Mouse (Mus musculus) small intestine, adult 2 months (tissue): ENCODE results near the gene Acsm1.

Source experiments
- CTCF ChIP-seq: fragments of 200-500 bp; IDR thresholded peaks from 2 replicates; pipeline ENCODE4 v1.5.1; 2012; ENCODE audit warnings: low read depth, mild to moderate bottlenecking, control low read depth, inconsistent platforms, low read length, moderate library complexity, mixed read lengths; ENCODE audit not compliant: insufficient replicate concordance, insufficient read length; ENCODE audit errors: extremely low read depth
- POLR2A ChIP-seq: fragments of 200-500 bp; IDR thresholded peaks from 2 replicates; pipeline ENCODE4 v1.6.1; 2012; ENCODE audit warnings: low read depth, mild to moderate bottlenecking, control low read depth, inconsistent platforms, low read length, moderate library complexity

- TF ChIP-seq CTCF (no peak), POLR2A (no peak)
These were observed 10.3 kb upstream of the Acsm1 start for GRCm38 (mm10) chr7:119596536-119596935.
